Comparison of ENCODE assay signal across 8 mouse cellular contexts in genomic region chr14:80901759-80902163, GRCm38 (mm10).
DNase-seq lines count a peak whose midpoint lies in the region; ATAC-seq lines count a peak whose summit lies in the region.

No protein-coding gene starts in this region.

- ATAC-seq in erythroid progenitor cell, adult 5-6 weeks (replicated peaks; ENCODE audit: low FRiP score, poor library complexity, severe bottlenecking), result no peak

- peak; percentile 42 to 53 for DNase-seq in cerebellum, postnatal 25 days
- DNase-seq in cerebellum, adult 11 months, result no peak
- DNase-seq in brain, adult 2 months (ENCODE audit: low read depth, low spot score), result peak; percentile 14
- DNase-seq in gastrocnemius, adult 18-20 months (ENCODE audit: low spot score), result peak; percentile 10
- DNase-seq in left cerebral cortex, postnatal 4 days, result peak; percentile 24
- no peak for DNase-seq in urinary bladder, adult 2 months (ENCODE audit: low spot score)
- DNase-seq in heart, postnatal 25 days (ENCODE audit: low spot score), result no peak

- intact Hi-C loops in left cerebral cortex, postnatal 4 days (cut with DNase I), result no loop called here
- intact Hi-C loops in heart, postnatal 25 days (cut with DNase I), result no loop called here

Comparison
In these comparisons a context has a peak if more than half of its experiments do, and no peak if none do; other contexts are left out.
1. DNase-seq: peak in cerebellum, postnatal 25 days (2 of 2), brain, adult 2 months (single experiment), gastrocnemius, adult 18-20 months (single experiment) and left cerebral cortex, postnatal 4 days (single experiment); none in cerebellum, adult 11 months (single experiment), urinary bladder, adult 2 months (single experiment) and heart, postnatal 25 days (single experiment).